Mouse (Mus musculus) hindlimb bud, embryonic 11.5 days (tissue): ENCODE measurements at regions not wholly inside any gene's neighbourhood (a gene's known extent, or its start where the extent isn't known, plus 50 kb on each side); places are given as distances from the start of the nearest gene placed in this dataset.

ENCODE experiments used
- DNase-seq: peaks from one replicate; pipeline ENCODE4 v3.0.0-alpha.2; 2012; ENCODE audit warnings: low read depth, low spot score; ENCODE audit errors: extremely low spot score

- no peak for DNase-seq
Measured at GRCm38 (mm10) chr5:75770592-75770991, 195.9 kb downstream of the Kit start.

- DNase-seq = no peak
Measured at GRCm38 (mm10) chr5:75767213-75767612, 192.5 kb downstream of the Kit start.

- DNase-seq = no peak
Measured at GRCm38 (mm10) chr5:75762374-75762773, 187.7 kb downstream of the Kit start.

GRCm38 (mm10) chr5:75761459-75762310, 187.0 kb downstream of the Kit start:
- DNase-seq = no peak

DNA sequence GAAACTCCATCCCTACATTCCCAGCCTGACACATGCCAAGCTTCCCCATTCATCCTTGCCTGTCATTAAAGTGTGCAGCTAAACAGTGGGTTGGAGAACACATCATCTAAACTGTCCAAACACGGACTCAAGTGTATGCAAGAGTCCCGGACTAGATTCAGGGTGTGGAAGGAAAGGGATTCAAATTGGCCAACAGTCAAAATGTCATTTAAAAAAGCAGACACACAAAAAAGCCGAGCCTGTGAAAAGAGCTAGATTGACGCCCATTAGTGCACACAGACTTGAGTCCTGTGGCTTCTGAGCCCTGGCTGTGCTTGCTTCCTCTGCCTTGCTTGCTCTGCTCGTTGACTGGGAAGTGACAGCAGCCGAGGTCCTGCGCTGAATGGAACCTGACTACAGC, 181.5 kb downstream of the Kit start:
- no peak for DNase-seq

- no peak for DNase-seq
Measured at GRCm38 (mm10) chr5:75754356-75754755, 179.6 kb downstream of the Kit start.

DNA sequence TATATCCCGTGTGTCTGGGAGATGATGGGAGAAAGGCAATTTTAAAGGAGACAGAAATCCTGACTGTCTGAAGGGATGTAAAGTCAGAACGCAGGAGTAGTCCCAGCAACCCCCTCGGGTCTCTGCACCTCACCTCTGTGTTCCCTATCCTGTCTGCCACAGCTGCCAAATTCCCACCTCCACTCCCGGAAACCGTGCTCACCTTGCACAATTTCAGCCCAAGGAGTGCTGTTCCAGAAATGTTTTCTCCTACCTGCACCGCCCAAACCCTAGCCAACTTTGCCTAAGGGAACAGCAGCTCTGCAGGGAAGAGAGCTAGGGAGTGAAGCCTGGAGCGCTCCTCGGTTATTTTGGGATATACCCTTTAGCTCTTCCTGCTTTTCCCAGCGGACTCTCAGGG, 170.6 kb downstream of the Kit start:
- DNase-seq = no peak

- no peak for DNase-seq
Measured at GRCm38 (mm10) chr5:75744475-75745045, 169.8 kb downstream of the Kit start.

DNA sequence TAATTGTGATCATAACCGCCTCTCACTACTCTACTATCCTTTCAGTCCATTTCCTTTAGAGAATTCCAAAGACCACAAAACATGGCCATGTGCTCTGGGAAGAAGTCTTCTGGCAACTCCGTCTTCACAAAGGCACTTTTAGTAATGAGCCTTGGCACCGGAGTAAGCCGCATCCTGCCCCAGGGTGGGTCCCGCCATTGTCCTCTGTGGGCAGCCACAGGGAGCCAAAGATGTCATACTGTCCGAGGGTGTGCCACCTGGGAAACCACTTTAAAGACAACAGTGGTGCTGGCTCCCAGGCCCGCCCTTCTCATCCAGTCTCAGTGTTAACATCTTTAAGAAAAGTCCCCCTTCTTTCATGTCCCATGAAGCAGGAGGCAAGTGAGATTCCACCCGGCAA, 164.6 kb downstream of the Kit start:
- DNase-seq = no peak

GRCm38 (mm10) chr5:75738445-75738844, 163.7 kb downstream of the Kit start:
- no peak for DNase-seq

DNA sequence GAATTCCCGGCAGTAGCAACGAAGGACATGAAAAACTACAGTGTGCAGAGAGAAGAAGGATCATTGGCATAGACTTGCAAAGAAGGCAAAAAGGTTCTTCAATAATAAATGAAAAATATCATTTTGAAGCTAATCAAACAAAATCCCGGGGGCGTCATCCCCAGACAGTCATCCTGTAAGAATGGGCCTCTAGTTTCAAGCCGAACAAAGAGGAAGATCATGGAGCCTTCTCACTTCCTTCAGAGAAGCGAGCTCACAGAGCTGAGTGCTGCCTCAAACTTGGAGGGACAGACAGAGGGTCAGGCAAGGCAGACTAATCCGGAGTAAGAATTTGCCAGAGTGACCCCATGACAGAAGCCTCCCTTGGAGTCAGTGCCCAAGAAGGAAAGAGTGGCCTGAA, 163.0 kb downstream of the Kit start:
- no peak for DNase-seq

GRCm38 (mm10) chr5:75736318-75736717, 161.6 kb downstream of the Kit start:
- DNase-seq = no peak

GRCm38 (mm10) chr5:75734508-75734907, 159.8 kb downstream of the Kit start:
- no peak for DNase-seq

DNA sequence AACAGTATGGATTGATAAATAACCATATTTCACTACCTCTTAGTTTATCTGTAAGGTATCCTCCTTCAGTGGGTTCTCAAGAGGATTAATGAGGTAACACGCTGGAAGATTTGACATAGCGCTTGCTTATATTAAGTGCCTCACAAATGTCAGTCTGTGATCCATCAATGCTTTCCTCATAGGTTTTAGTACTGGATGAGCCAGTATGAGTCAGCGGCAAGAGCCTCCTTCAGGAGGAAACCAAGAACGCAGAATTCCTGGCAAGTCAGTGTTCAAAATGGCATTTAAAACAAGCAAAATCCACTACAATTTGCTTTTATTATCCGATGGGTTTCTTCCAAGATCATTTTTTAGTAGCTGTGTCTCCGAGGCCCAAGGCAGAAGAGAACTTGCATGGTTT, 159.3 kb downstream of the Kit start:
- no peak for DNase-seq

DNA sequence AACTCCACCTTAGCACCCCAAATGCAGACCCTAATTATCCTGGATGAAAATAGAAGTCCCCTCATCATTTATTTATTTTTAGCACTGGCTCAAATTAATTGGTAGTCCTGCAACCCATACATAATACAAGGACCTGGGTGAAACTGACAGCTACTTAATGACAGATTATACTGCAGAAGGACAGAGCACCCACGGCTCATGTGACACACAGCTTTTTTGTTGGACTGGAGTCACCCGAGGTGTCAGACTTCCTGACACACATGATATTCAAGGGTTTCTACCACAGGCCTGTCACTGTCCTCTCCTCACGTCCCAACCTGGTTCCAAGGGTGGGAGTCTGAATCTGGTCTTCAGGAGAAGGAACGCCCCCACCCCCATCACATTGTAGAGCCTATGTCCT, 156.5 kb downstream of the Kit start:
- DNase-seq = no peak

DNA sequence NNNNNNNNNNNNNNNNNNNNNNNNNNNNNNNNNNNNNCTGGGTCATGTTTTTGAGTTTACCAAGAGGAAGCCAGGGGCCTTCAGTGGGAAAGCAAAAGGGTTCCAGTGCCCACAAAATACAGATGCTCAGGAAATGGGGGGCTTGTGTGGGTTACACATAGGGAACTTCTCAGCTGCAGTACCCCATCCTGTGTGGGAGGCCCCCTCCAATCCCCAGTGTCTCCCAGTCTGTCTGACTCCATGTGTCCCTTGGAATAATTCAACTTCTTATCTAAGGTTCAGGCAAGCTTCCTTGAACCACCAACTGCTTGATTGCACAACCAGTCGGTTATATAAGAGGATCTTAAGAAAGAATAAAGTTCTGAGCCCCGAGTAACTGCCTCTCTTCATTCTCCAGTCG, 156.0 kb downstream of the Kit start:
- DNase-seq = no peak

DNA sequence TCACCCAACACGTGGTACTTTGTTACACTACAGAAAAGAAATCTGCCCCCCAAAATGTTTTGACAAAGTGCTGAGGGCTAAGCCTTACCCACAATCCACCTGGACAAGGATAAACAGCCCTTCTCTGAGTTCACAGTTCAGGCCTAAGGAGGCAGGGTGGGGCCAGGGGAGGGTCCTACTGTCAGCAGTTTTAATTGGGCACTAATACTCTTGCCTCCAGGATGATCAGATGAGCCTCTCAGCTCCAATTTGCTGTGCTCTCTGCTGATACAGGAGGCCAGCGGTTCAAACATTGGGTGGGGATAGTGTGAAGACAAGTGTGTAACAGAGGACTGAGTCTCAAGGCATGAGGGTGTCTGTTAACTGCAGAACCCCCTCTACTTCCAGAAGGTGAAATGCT, 146.6 kb downstream of the Kit start:
- DNase-seq = no peak

DNA sequence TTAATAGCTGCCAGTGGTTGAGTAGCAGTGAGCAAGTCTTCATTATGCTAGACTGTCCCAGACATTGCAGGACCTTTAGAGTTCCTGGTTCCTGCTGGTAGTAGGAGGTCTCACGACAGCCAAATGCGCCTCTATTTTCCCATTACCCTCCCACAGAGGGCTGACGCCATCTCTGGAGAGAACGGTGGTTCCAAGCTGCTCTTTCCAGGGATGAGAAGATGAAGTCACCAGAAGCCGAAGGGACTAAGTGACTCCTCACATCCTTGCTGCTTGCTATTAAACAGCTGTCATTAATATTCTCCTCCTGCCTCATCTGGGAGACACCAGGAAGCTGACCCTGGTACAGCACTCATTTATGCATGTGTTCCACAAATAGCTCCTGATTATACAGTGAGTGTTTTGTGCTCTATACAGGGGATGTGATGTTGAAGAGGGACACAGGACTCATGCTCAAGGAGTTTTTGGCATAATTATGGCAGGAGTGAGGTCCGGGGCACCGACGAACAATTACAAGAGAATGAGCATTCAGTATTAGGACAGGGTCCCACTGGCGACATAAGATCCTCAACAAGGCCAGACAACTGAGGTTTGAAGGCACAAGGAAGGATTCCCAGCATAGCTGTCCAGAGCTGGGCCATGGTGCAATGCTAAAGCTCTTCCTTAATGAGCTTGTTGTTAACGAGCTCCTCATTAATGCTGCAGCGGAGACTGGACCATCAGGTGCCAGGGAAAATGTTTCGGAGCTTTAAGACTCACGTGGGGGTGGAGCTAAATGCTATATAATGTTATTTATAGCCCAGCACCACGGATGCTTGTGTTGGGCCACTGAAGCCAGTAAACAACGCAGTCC, 145.6 kb downstream of the Kit start:
- DNase-seq = no peak

DNA sequence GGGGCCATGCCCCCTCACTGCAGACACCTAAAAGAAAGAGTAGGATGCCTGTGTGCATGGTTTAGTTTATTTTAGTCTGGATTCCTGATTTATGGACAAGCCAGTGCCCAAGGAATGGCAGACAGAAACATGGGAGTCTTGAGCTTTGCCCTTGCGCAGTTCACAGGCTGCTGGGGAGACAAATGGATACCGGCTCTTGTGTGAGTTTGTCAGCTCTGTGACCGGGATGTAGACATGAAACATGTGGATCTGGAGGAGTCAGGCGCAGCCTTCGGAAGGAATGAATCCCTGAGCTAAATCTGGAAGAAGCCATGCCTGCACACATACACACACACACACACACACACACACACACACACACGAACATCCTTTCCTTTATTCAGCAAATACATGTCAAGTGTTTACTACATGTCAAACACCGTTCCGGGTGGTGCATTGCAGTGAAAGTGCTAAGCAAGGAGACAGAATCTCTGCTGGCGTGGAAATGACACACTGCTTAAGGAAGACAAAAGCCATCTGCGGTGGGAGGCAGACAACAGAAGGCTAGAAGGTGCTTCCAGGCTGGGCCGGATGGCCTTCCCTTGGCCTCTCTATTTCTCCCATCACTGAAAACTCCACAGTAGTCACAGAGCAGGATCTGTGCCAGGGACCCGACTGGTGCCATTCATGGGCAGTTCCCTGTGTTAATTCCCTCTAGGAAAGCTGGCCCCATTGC, 144.0 kb downstream of the Kit start:
- DNase-seq = no peak
